Mouse (Mus musculus) embryonic facial prominence, embryonic 11.5 days (tissue): ENCODE data around the gene Cd164l2. TPM values are rescaled to one million over a fixed set of nuclear protein-coding genes. Genes with fewer than 3 reads are reported as not detected.

Source experiments
- ATAC-seq: fragments of 200-750 bp; cut with Nextera tagmentation; replicated peaks from 2 replicates; pipeline ENCODE4 v1.8.0; 2017; ENCODE audit warnings: low read depth; ENCODE audit not compliant: insufficient number of reproducible peaks, low FRiP score, low TSS enrichment
- DNase-seq: peaks from one replicate; pipeline ENCODE4 v3.0.0-alpha.2; 2015; ENCODE audit warnings: low spot score
- H3K27ac ChIP-seq: fragments of 300-500 bp; sonication (generic); replicated peaks from 2 replicates; pipeline ENCODE4 v1.5.1; 2014; ENCODE audit warnings: mild to moderate bottlenecking, low read depth, low read length, control low read depth
- H3K27me3 ChIP-seq: fragments of 300-500 bp; sonication (generic); 2 replicates; pipeline ENCODE4 v1.6.1; 2014; ENCODE audit warnings: mild to moderate bottlenecking, low read length, moderate library complexity, mixed read lengths; ENCODE audit not compliant: control insufficient read depth, insufficient read depth
- H3K36me3 ChIP-seq: fragments of 300-500 bp; sonication (generic); replicated peaks from 2 replicates; pipeline ENCODE4 v1.6.1; 2014; ENCODE audit warnings: low read depth, mild to moderate bottlenecking, low read length, moderate library complexity, mixed read lengths; ENCODE audit not compliant: control insufficient read depth, insufficient read depth
- H3K4me1 ChIP-seq: fragments of 300-500 bp; sonication (generic); 2 replicates; pipeline ENCODE4 v1.6.1; 2014; ENCODE audit warnings: low read length, mixed read lengths; ENCODE audit not compliant: control insufficient read depth, insufficient read depth
- H3K4me2 ChIP-seq: fragments of 300-500 bp; sonication (generic); 2 replicates; pipeline ENCODE4 v1.6.1; 2014; ENCODE audit warnings: low read depth, mild to moderate bottlenecking, control low read depth, low read length, moderate library complexity
- H3K4me3 ChIP-seq: fragments of 300-500 bp; sonication (generic); 2 replicates; pipeline ENCODE4 v1.5.1; 2014; ENCODE audit warnings: low read depth, low read length, control low read depth
- H3K9ac ChIP-seq: fragments of 300-500 bp; sonication (generic); replicated peaks from 2 replicates; pipeline ENCODE4 v1.6.1; 2014; ENCODE audit warnings: mild to moderate bottlenecking, control low read depth, low read length
- H3K9me3 ChIP-seq: fragments of 300-500 bp; sonication (generic); replicated peaks from 2 replicates; pipeline ENCODE4 v1.6.1; 2016; ENCODE audit warnings: mild to moderate bottlenecking, low read length, inconsistent platforms, mixed read lengths; ENCODE audit not compliant: control insufficient read depth
- WGBS: fragments of 180-500 bp; shearing (Covaris S2); extraction: QIAGEN DNeasy Blood & Tissue Kit; methylation state at CpG from one replicate; pipeline ENCODE4 v1.1.7; 2014; 5-methylcytosine and 5-hydroxymethylcytosine counted together
- polyA plus RNA-seq: library from polyadenylated mRNA; unstranded; fragments of >200 nt; fragmentation: Nextera tagmentation; extraction: Ambion mirVana; gene quantifications from 2 replicates; pipeline ENCODE4 v1.2.1, GENCODE M21; 2014

Gene Cd164l2
- polyA plus RNA-seq, 1 experiment from 2014 or later = 2.0 TPM

GRCm38 (mm10) chr4:133252089-133252488, 40.2 kb downstream of the Cd164l2 start:
- H3K27ac ChIP-seq = no peak overlapping the region
- no peak overlapping the region for H3K4me3 ChIP-seq
- H3K4me1 ChIP-seq = no peaks in the 10 kb centered on the region; the same call in 1 of the 2 replicates
- no peak for ATAC-seq
- H3K9me3 ChIP-seq = no peaks in the 10 kb centered on the region
- no peak overlapping the region for H3K9ac ChIP-seq
- H3K36me3 ChIP-seq = no peaks in the 10 kb centered on the region
- 33% methylated on average over 4 of the region's 4 CpGs for WGBS
- DNase-seq = peak; percentile 43
- H3K4me2 ChIP-seq = no peak overlapping the region
- H3K27me3 ChIP-seq = peaks cover 43% of the 10 kb centered on the region

GRCm38 (mm10) chr4:133253412-133253811, 41.5 kb downstream of the Cd164l2 start:
- DNase-seq = no peak
- WGBS = 90% methylated on average over 12 of the region's 12 CpGs
- no peaks in the 10 kb centered on the region for H3K9me3 ChIP-seq
- H3K27me3 ChIP-seq = peaks cover 37% of the 10 kb centered on the region
- no peak overlapping the region for H3K9ac ChIP-seq
- H3K4me3 ChIP-seq = no peak overlapping the region
- H3K4me2 ChIP-seq = no peak overlapping the region
- no peaks in the 10 kb centered on the region; the same call in 1 of the 2 replicates for H3K4me1 ChIP-seq
- no peak for ATAC-seq
- H3K27ac ChIP-seq = no peak overlapping the region
- H3K36me3 ChIP-seq = no peaks in the 10 kb centered on the region

GRCm38 (mm10) chr4:133255392-133255791, 43.5 kb downstream of the Cd164l2 start:
- Histone ChIP-seq H3K4me3 (no peak overlapping the region), H3K36me3 (no peaks in the 10 kb centered on the region), H3K27me3 (peaks cover 31% of the 10 kb centered on the region), H3K9me3 (no peaks in the 10 kb centered on the region), H3K4me2 (no peak overlapping the region), H3K27ac (no peak overlapping the region), H3K4me1 (no peaks in the 10 kb centered on the region; the same call in 1 of the 2 replicates), H3K9ac (no peak overlapping the region)
- ATAC-seq = no peak
- 61% methylated on average over 6 of the region's 6 CpGs for WGBS
- no peak for DNase-seq

DNA sequence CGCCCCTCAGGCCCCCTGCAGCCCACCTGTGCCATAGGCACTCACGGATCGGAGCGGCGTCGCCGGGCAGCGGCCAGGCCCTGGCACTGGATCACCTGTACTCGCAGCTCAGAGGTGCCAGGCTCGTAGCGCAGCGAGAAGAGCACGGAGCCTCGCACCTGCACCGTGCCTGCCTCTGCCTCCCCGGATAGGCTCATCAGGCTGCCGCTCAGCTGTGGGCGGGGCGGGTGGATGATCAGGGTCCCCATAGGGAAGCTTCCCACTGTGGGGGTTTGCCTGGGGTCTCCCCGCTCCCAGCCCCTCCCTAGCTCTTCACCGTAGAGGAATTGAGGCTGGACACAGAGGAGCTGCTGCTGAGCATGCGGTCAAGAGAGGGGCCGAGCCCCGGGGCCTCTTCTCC, 44.9 kb downstream of the Cd164l2 start:
- WGBS = 17% methylated on average over 24 of the region's 24 CpGs
- peaks cover 19% of the 10 kb centered on the region for H3K27me3 ChIP-seq
- no peak for ATAC-seq
- no peak for DNase-seq
- no peak overlapping the region for H3K9ac ChIP-seq
- no peaks in the 10 kb centered on the region for H3K36me3 ChIP-seq
- H3K4me1 ChIP-seq = no peaks in the 10 kb centered on the region; the same call in 1 of the 2 replicates
- no peaks in the 10 kb centered on the region for H3K9me3 ChIP-seq
- no peak overlapping the region for H3K4me2 ChIP-seq
- no peak overlapping the region for H3K4me3 ChIP-seq
- H3K27ac ChIP-seq = no peak overlapping the region

- H3K27ac ChIP-seq = no peak overlapping the region
- no peak overlapping the region for H3K9ac ChIP-seq
- no peaks in the 10 kb centered on the region; the same call in 1 of the 2 replicates for H3K4me1 ChIP-seq
- H3K9me3 ChIP-seq = no peaks in the 10 kb centered on the region
- H3K4me3 ChIP-seq = no peak overlapping the region
- DNase-seq (no peak), ATAC-seq (no peak)
- peaks cover 14% of the 10 kb centered on the region for H3K27me3 ChIP-seq
- H3K4me2 ChIP-seq = no peak overlapping the region
- WGBS = 31% methylated on average over 12 of the region's 12 CpGs
- no peaks in the 10 kb centered on the region for H3K36me3 ChIP-seq
These were observed 45.3 kb downstream of the Cd164l2 start for GRCm38 (mm10) chr4:133257230-133257629.

- Histone ChIP-seq H3K9me3 (no peaks in the 10 kb centered on the region), H3K36me3 (no peaks in the 10 kb centered on the region), H3K4me3 (no peak overlapping the region), H3K4me2 (no peak overlapping the region), H3K27me3 (peaks cover 10% of the 10 kb centered on the region), H3K4me1 (no peaks in the 10 kb centered on the region; the same call in 1 of the 2 replicates), H3K9ac (no peak overlapping the region), H3K27ac (no peak overlapping the region)
- no peak for DNase-seq
- WGBS = 71% methylated on average over 12 of the region's 12 CpGs
- ATAC-seq = no peak; the same call in 1 of the 2 replicates
These were observed 46.0 kb downstream of the Cd164l2 start for GRCm38 (mm10) chr4:133257798-133258408.

DNA sequence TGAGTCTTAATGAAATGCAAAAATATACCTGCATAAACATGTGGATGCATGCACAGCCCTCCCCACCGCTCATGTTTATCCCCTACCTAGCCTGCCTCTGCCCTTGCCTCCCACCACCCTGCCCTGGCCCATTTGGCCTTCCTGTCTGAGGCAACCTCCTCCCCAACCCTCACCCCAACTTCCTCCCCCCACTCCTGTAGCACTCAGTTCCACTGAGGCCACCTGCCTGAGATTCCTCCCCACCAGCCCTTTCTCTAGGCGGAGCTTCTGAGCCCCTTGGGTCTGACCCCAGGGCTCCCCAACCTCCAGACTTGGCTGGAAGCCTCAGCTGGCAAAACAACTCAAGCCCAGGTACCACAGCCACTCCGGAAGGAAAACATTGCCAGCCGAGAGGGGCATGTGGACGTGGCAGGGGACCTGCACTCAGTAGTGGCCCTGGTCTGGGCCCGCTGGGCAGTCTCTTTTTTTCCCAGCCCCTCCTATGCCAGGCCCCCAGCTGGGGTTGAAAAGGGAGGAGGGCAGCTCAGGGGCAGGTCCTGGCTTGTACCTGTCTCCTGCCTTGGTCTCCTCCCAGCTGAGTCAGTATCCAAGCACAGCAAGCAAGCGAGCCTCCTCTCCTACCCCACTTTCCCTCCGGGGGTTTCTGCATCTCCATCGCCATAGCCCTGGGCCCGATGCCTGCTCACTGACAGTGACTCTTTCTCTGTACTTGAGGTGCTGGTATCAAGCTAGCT, 49.9 kb downstream of the Cd164l2 start:
- H3K4me1 ChIP-seq = no peaks in the 10 kb centered on the region; the same call in 1 of the 2 replicates

DNA sequence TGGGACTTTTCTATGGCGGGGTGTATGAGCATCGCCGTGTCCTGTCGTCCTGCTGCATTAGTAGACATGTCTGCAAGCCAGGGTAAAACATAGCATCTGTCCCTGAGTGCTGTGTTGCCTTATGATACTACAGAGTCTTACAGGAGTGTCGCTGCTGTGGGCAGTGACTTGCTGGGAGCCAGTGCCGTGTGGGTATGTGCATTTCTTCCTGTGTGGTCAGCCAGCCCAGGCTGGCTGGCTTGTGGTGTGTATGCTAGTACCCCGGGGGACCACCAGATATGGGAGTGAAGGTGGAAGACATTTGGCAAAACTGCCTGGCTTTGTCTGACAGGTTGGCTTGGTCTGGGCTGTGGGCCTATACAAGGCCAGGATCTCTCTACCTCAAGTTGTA, 50.4 kb downstream of the Cd164l2 start:
- Histone ChIP-seq H3K4me3 (no peak overlapping the region), H3K9ac (no peak overlapping the region), H3K4me2 (no peak overlapping the region), H3K27ac (no peak overlapping the region), H3K27me3 (peaks cover 3% of the 10 kb centered on the region; the same call in 1 of the 2 replicates), H3K9me3 (no peaks in the 10 kb centered on the region), H3K4me1 (no peaks in the 10 kb centered on the region; the same call in 1 of the 2 replicates), H3K36me3 (peaks cover 14% of the 10 kb centered on the region)
- DNase-seq (no peak), ATAC-seq (no peak)
- 61% methylated on average over 7 of the region's 7 CpGs for WGBS

More for the DNA sequence above, 49.9 kb downstream of the Cd164l2 start:
- Histone ChIP-seq H3K36me3 (peaks cover 14% of the 10 kb centered on the region), H3K27ac (no peak overlapping the region), H3K4me3 (no peak overlapping the region), H3K9me3 (no peaks in the 10 kb centered on the region), H3K27me3 (peaks cover 3% of the 10 kb centered on the region; the same call in 1 of the 2 replicates), H3K4me2 (no peak overlapping the region), H3K9ac (no peak overlapping the region)
- DNase-seq = no peak
- 41% methylated on average over 10 of the region's 10 CpGs for WGBS
- no peak for ATAC-seq
